Mouse (Mus musculus) CH12.LX (cell line): ENCODE data around the gene Bcl2l2. TPM values are rescaled to one million over a fixed set of nuclear protein-coding genes. Genes with fewer than 3 reads are reported as not detected.

Experiments used
- DNase-seq: peaks from one replicate; pipeline ENCODE4 v3.0.0-alpha.2; 2013; ENCODE audit errors: extremely low read depth
- H3K27ac ChIP-seq: 2 replicates; pipeline ENCODE4 v1.5.1; 2012; ENCODE audit warnings: low read depth, mild to moderate bottlenecking, control low read depth, moderate library complexity; ENCODE audit not compliant: insufficient read depth
- H3K27me3 ChIP-seq: replicated peaks from 2 replicates; pipeline ENCODE3; 2012; ENCODE audit warnings: inconsistent platforms
- H3K36me3 ChIP-seq, 2 experiments: replicated peaks in 1 of 2; 2 replicates each; pipeline versions ENCODE3 to v1.6.1; 2012; ENCODE audit warnings: inconsistent platforms in 1 of 2, low read length in 1 of 2, mild to moderate bottlenecking in 1 of 2, mixed read lengths in 1 of 2, moderate library complexity in 1 of 2; ENCODE audit not compliant: control insufficient read depth in 1 of 2, insufficient read depth in 1 of 2
- H3K4me1 ChIP-seq, 2 experiments: 2 replicates each; pipeline ENCODE4 v1.6.1; 2012; ENCODE audit warnings: inconsistent platforms in 1 of 2, moderate library complexity in 1 of 2; ENCODE audit not compliant: insufficient read depth in 2 of 2, control insufficient read depth in 1 of 2
- H3K4me2 ChIP-seq: 2 replicates; pipeline ENCODE4 v1.6.1; 2012; ENCODE audit warnings: low read depth, mild to moderate bottlenecking, control low read depth; ENCODE audit not compliant: poor library complexity, insufficient read depth, severe bottlenecking
- H3K4me3 ChIP-seq, 3 experiments: fragments of 150-350 bp in 1 of 3; sonication (generic) in 1 of 3; replicated peaks in 1 of 3; 2 replicates each; pipeline versions ENCODE3 to v1.5.1; 2011 to 2012; ENCODE audit warnings: low read depth in 2 of 3, low read length in 2 of 3, mild to moderate bottlenecking in 2 of 3, moderate library complexity in 2 of 3, control low read depth in 1 of 3, improper control_type of control experiment in 1 of 3, inconsistent platforms in 1 of 3, mixed read lengths in 1 of 3; ENCODE audit not compliant: poor library complexity in 1 of 3
- H3K79me2 ChIP-seq: replicated peaks from 2 replicates; pipeline ENCODE4 v1.6.1; 2012; ENCODE audit warnings: mild to moderate bottlenecking, moderate library complexity; ENCODE audit not compliant: control insufficient read depth, poor library complexity, insufficient read depth, severe bottlenecking; ENCODE audit errors: extremely low read depth
- H3K9ac ChIP-seq: 2 replicates; pipeline ENCODE4 v1.6.1; 2012; ENCODE audit warnings: low read depth, mild to moderate bottlenecking, control low read depth, moderate library complexity; ENCODE audit not compliant: insufficient read depth
- H3K9me3 ChIP-seq: replicated peaks from 2 replicates; pipeline ENCODE3; 2012; ENCODE audit warnings: low read length, inconsistent platforms, mixed read lengths
- CHD1 ChIP-seq: IDR thresholded peaks from 2 replicates; pipeline ENCODE4 v1.6.1; 2012; ENCODE audit warnings: low read depth, low read length, improper control_type of control experiment, inconsistent platforms
- CTCF ChIP-seq, 2 experiments: IDR thresholded peaks in 1 of 2; conservative IDR thresholded peaks in 1 of 2; 2 replicates each; pipeline ENCODE4 v1.5.1; 2011 to 2012; ENCODE audit warnings: low read depth in 2 of 2, low read length in 2 of 2, improper control_type of control experiment in 1 of 2, inconsistent platforms in 1 of 2, mild to moderate bottlenecking in 1 of 2, moderate library complexity in 1 of 2
- JUN ChIP-seq: IDR thresholded peaks from 2 replicates; pipeline ENCODE4 v1.6.1; 2011; ENCODE audit warnings: low read depth, mild to moderate bottlenecking, low read length, improper control_type of control experiment, moderate library complexity; ENCODE audit not compliant: insufficient read depth
- JUND ChIP-seq: conservative IDR thresholded peaks from 2 replicates; pipeline ENCODE4 v1.6.1; 2011; ENCODE audit warnings: low read depth, low read length, improper control_type of control experiment
- MAFK ChIP-seq: IDR thresholded peaks from 2 replicates; pipeline ENCODE4 v1.6.1; 2011; ENCODE audit warnings: low read length, improper control_type of control experiment; ENCODE audit not compliant: insufficient replicate concordance
- MAZ ChIP-seq: IDR thresholded peaks from 2 replicates; pipeline ENCODE4 v1.6.1; 2012; ENCODE audit warnings: low read depth, mild to moderate bottlenecking, inconsistent platforms, low read length, improper control_type of control experiment, moderate library complexity
- MYC ChIP-seq: IDR thresholded peaks from 2 replicates; pipeline ENCODE4 v1.6.1; 2011; ENCODE audit warnings: low read depth, mild to moderate bottlenecking, improper control_type of control experiment, low read length
- PAX5 ChIP-seq: IDR thresholded peaks from 2 replicates; pipeline ENCODE4 v1.6.1; 2012; ENCODE audit warnings: low read length, inconsistent platforms, mixed read lengths
- RAD21 ChIP-seq: IDR thresholded peaks from 2 replicates; pipeline ENCODE4 v1.6.1; 2011; ENCODE audit warnings: low read depth, mild to moderate bottlenecking, low read length, improper control_type of control experiment, moderate library complexity
- SIN3A ChIP-seq: IDR thresholded peaks from 2 replicates; pipeline ENCODE4 v1.6.1; 2012; ENCODE audit warnings: low read length, improper control_type of control experiment, inconsistent platforms
- SMC3 ChIP-seq: IDR thresholded peaks from 2 replicates; pipeline ENCODE4 v1.6.1; 2011; ENCODE audit warnings: low read depth, low read length, improper control_type of control experiment
- USF2 ChIP-seq: conservative IDR thresholded peaks from 2 replicates; pipeline ENCODE4 v1.6.1; 2011; ENCODE audit warnings: low read depth, low read length, improper control_type of control experiment
- ZKSCAN1 ChIP-seq: IDR thresholded peaks from 2 replicates; pipeline ENCODE4 v1.6.1; 2012; ENCODE audit warnings: low read depth, inconsistent platforms, low read length, improper control_type of control experiment, borderline replicate concordance
- ZMIZ1 ChIP-seq: IDR thresholded peaks from 2 replicates; pipeline ENCODE4 v1.6.1; 2012; ENCODE audit warnings: low read depth, mild to moderate bottlenecking, inconsistent platforms, low read length, improper control_type of control experiment
- dilution Hi-C: fragments of 300-500 bp; cut with MboI; formaldehyde crosslinking; loops from 2 replicates; pipeline ENCODE4 v1.14.3; 2020; ENCODE audit warnings: low sequenced_read_pairs; ENCODE audit not compliant: extremely low pct_unique_long_range_greater_than_20kb, extremely low pct_ligation_motif_present
- in situ Hi-C: fragments of 300-500 bp; cut with MboI; formaldehyde crosslinking; loops from 3 replicates; pipeline ENCODE4 v1.14.3; 2019; ENCODE audit warnings: low sequenced_read_pairs, low pct_ligation_motif_present, low pct_unique_long_range_greater_than_20kb, mixed read lengths
- polyA plus RNA-seq: library from polyadenylated mRNA; unstranded; fragments of >175 nt; gene quantifications from 2 replicates; pipeline ENCODE4 v1.2.1, GENCODE M21; 2012; ENCODE audit warnings: low read depth; ENCODE audit not compliant: insufficient read length
- total RNA-seq, 2 experiments: library from RNA; depleted of rRNA; stranded (reverse); fragments of 300-350 nt in 1 of 2; fragments of >200 nt in 1 of 2; gene quantifications; 2 replicates each; pipeline ENCODE4 v1.2.3; 2012 to 2014

The Bcl2l2 gene
- total and polyA plus RNA-seq, 3 experiments = 0.50 to 6.2 (median 0.76) TPM

DNA sequence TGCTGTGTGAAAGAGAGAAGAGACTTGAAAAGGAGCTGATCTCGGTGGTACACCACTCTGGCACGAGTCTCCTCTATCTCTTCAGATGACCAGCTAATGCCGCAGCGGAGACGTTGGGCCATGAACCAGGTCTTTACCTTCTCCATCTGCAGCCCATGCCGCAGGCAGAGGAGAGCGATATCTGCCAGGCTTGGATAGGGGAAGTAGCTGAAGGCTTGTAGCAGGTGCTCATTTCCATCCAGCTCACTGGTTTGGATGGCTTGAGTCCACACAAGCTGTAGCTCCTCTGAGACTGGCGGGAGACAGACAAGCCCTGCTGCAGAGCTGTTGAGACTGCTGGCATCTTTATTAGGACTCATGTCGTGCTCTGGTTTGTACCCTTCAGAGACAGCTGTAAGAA is 25.3 kb upstream of the Bcl2l2 start:
- DNase-seq = no peak
- TF ChIP-seq MYC (no peak), MAFK (no peak), CHD1 (no peak), ZMIZ1 (no peak), JUN (no peak), ZKSCAN1 (no peak), SIN3A (no peak), USF2 (no peak), RAD21 (no peak), PAX5 (no peak), MAZ (no peak)
- TF ChIP-seq, all 38 proteins: peak for 0
- H3K4me2 ChIP-seq = no peak overlapping the region
- dilution Hi-C loops (no loop called here), in situ Hi-C loops (loop anchor here (10.0 kb wide), 1 partner anchor 157 kb away; the partner anchor contains the start of gene Ngdn)
- H3K79me2 ChIP-seq = no peaks in the 10 kb centered on the region
- H3K27me3 ChIP-seq = no peaks in the 10 kb centered on the region
- H3K4me1 ChIP-seq = peaks cover 0 to 8% of the 10 kb centered on the region in 2 experiments; a peak in 2 of 4 replicates
- H3K4me3 ChIP-seq = no peak overlapping the region
- peaks cover 0 to 11% of the 10 kb centered on the region in 2 experiments for H3K36me3 ChIP-seq
- H3K27ac ChIP-seq = no peak overlapping the region
- no peaks in the 10 kb centered on the region for H3K9me3 ChIP-seq
- no peak overlapping the region for H3K9ac ChIP-seq

DNA sequence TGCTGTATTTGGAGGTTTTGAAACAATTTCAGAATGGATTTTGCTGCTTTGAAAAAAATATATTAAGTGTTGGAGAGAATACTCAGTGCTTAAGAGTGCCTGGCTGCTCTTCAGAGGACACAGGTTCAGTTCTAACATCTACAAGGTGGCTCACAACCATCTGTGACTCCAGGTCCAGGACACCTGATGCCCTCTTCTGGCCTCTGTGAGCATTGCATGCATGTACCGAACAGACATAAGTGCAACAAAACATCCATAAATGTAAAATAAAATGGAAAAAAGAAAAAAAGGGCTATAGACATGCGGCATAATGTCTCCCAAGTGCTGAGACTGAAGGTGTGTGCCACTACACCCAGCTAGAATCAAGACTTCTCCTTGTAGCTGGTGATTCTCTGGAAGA is 22.7 kb upstream of the Bcl2l2 start:
- Histone ChIP-seq H3K9ac (no peak overlapping the region), H3K4me1 (peaks cover 0 to 13% of the 10 kb centered on the region in 2 experiments; a peak in 2 of 4 replicates), H3K9me3 (no peaks in the 10 kb centered on the region), H3K27ac (no peak overlapping the region), H3K27me3 (no peaks in the 10 kb centered on the region), H3K36me3 (peaks cover 0 to 11% of the 10 kb centered on the region in 2 experiments), H3K4me3 (no peak overlapping the region), H3K79me2 (no peaks in the 10 kb centered on the region), H3K4me2 (no peak overlapping the region)
- in situ Hi-C loops = no loop called here
- TF ChIP-seq CTCF (conservative IDR thresholded peaks at IDR 0.05 in 1 of 2, IDR thresholded peaks at IDR 0.05 in 1 of 2; ENCODE audit: low read depth in 2 of 2, low read length in 2 of 2) (peak; percentile 71 to 81), JUND (no peak), SMC3 (peak; percentile 52), RAD21 (peak; percentile 36)
- DNase-seq = peak; percentile 51
- dilution Hi-C loops = no loop called here
